Mouse (Mus musculus) C2C12 (cell line): ENCODE results near the gene Usp17lb.
A peak's percentile ranks its signal among the peaks of the same experiment; 100 is the strongest.

Experiments used
- CEBPB ChIP-seq: IDR thresholded peaks from one replicate; pipeline ENCODE4 v1.6.1; 2011; ENCODE audit warnings: low read depth, mild to moderate bottlenecking, control low read depth, moderate library complexity
- CTCF ChIP-seq: IDR thresholded peaks from one replicate; pipeline ENCODE4 v1.5.1; 2011; ENCODE audit not compliant: control insufficient read depth, insufficient read depth, insufficient read length
- FOSL1 ChIP-seq: IDR thresholded peaks from one replicate; pipeline ENCODE4 v1.8.0; 2011; ENCODE audit warnings: mild to moderate bottlenecking, low read length; ENCODE audit not compliant: poor library complexity, insufficient read depth, severe bottlenecking
- MAX ChIP-seq: IDR thresholded peaks from one replicate; pipeline ENCODE4 v1.6.1; 2011; ENCODE audit warnings: mild to moderate bottlenecking, control low read depth
- MYOD1 ChIP-seq: IDR thresholded peaks from one replicate; pipeline ENCODE4 v1.6.1; 2011; ENCODE audit warnings: low read depth; ENCODE audit not compliant: control insufficient read depth, insufficient read length
- USF1 ChIP-seq: IDR thresholded peaks from one replicate; pipeline ENCODE4 v1.6.1; 2011; ENCODE audit warnings: low read depth, mild to moderate bottlenecking, control low read depth, moderate library complexity

GRCm38 (mm10) chr7:104843731-104844287, 1.4 kb upstream of the Usp17lb start:
- TF ChIP-seq CTCF = no peak
- TF ChIP-seq USF1 = no peak
- TF ChIP-seq CEBPB = peak; percentile 70
- no peak for TF ChIP-seq FOSL1
- TF ChIP-seq MAX = no peak
- TF ChIP-seq MYOD1 = no peak
